Mouse (Mus musculus) spleen, adult 2 months (tissue): ENCODE measurements around the gene Rgs3. TPM values are rescaled to one million over a fixed set of nuclear protein-coding genes. Genes with fewer than 3 reads are reported as not detected.

ENCODE experiments used
- DNase-seq, 2 experiments: peaks; one replicate each; pipeline versions ENCODE4 v3.0.0 to v3.0.0-alpha.2; 2012 to 2021; ENCODE audit warnings: low spot score in 2 of 2, low read depth in 1 of 2
- H3K27ac ChIP-seq: fragments of 200-500 bp; 2 replicates; pipeline ENCODE4 v1.5.1; 2012; ENCODE audit warnings: low read length, inconsistent platforms; ENCODE audit not compliant: insufficient read depth
- H3K27me3 ChIP-seq: fragments of 200-500 bp; 2 replicates; pipeline ENCODE4 v1.6.1; 2012; ENCODE audit warnings: mild to moderate bottlenecking, moderate library complexity, low read length, inconsistent platforms; ENCODE audit not compliant: control insufficient read depth, insufficient read depth
- H3K36me3 ChIP-seq: fragments of 200-500 bp; 2 replicates; pipeline ENCODE4 v1.6.1; 2012; ENCODE audit warnings: mild to moderate bottlenecking, low read length, inconsistent platforms; ENCODE audit not compliant: control insufficient read depth, insufficient read depth
- H3K4me1 ChIP-seq: fragments of 200-500 bp; 2 replicates; pipeline ENCODE4 v1.6.1; 2011; ENCODE audit warnings: inconsistent platforms; ENCODE audit not compliant: control insufficient read depth, insufficient read depth, insufficient read length
- H3K4me3 ChIP-seq: fragments of 200-500 bp; 2 replicates; pipeline ENCODE4 v1.5.1; 2011; ENCODE audit warnings: mild to moderate bottlenecking, inconsistent platforms; ENCODE audit not compliant: insufficient read depth, insufficient read length; ENCODE audit errors: extremely low read depth
- CTCF ChIP-seq: fragments of 200-500 bp; IDR thresholded peaks from 2 replicates; pipeline ENCODE4 v1.5.1; 2011; ENCODE audit warnings: mild to moderate bottlenecking, inconsistent platforms; ENCODE audit not compliant: insufficient read depth, insufficient read length, insufficient replicate concordance; ENCODE audit errors: extremely low read depth
- POLR2A ChIP-seq: fragments of 200-500 bp; IDR thresholded peaks from 2 replicates; pipeline ENCODE4 v1.6.1; 2011; ENCODE audit warnings: low read depth, low read length, inconsistent platforms
- WGBS: fragments of 180-500 bp; shearing (Covaris S2); methylation state at CpG from one replicate; pipeline ENCODE4 v1.1.7; 2018; 5-methylcytosine and 5-hydroxymethylcytosine counted together
- polyA plus RNA-seq: library from polyadenylated mRNA; depleted of rRNA; stranded (reverse); fragments of >200 nt; gene quantifications from 2 replicates; pipeline ENCODE4 v1.2.3, GENCODE M21; 2012

The Rgs3 gene
- polyA plus RNA-seq, 1 experiment, result 51.7 TPM

GRCm38 (mm10) chr4:62643401-62643800 lies 83.8 kb downstream of the Rgs3 start:
- Histone ChIP-seq H3K27ac (no peak overlapping the region), H3K4me3 (no peak overlapping the region), H3K4me1 (peaks cover 10% of the 10 kb centered on the region; the same call in 1 of the 2 replicates), H3K36me3 (peaks cover 21% of the 10 kb centered on the region), H3K27me3 (no peaks in the 10 kb centered on the region)
- no peak for DNase-seq
- whole genome bisulfite sequencing, result 85% methylated on average over 8 of the region's 8 CpGs
- no peak for TF ChIP-seq CTCF
- TF ChIP-seq POLR2A, result no peak

DNA sequence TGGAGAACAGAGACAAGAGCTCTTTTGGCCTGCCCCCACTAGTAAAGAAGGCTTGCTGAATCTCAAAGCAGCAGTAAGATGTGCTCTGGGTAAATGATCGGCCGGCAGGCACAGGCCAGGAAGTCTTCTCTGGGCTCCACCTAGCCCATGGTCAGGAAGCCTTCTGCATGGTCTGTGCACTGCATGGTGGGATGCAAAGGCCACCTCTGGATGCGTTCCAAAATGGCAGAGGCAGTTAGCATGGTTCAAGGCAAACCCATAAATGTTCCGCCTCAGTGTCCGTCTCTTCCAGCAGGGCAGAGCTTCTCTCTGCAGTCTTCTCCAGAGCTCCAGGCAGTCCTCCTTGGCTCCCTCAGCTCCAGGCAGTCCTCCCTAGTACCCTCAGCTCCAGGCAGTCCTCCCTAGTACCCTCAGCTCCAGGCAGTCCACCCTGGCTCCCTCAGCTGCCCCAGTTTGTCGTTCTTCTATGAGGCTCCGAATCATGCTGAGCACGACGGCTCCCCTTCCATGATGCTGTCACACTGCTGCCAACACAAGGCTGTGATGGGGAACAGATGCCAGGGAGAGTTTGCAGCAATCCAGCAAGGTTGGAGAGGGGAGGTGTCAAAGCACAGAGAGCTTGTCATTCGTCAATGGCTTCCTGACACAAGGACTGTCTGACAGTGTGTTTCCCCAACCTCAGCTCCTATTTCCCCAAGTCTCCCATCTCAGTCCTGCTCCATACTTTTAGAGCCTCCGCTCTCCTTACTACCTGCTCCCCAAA lies 84.6 kb downstream of the Rgs3 start:
- TF ChIP-seq CTCF (no peak), POLR2A (no peak)
- DNase-seq, result no peak
- H3K4me3 ChIP-seq, result no peak overlapping the region
- no peaks in the 10 kb centered on the region for H3K27me3 ChIP-seq
- H3K27ac ChIP-seq, result no peak overlapping the region
- H3K4me1 ChIP-seq, result peaks cover 10% of the 10 kb centered on the region; the same call in 1 of the 2 replicates
- peaks cover 21% of the 10 kb centered on the region for H3K36me3 ChIP-seq
- 95% methylated on average over 11 of the region's 11 CpGs for WGBS

- Histone ChIP-seq H3K4me3 (no peak overlapping the region), H3K36me3 (peaks cover 19% of the 10 kb centered on the region), H3K4me1 (peaks cover 4% of the 10 kb centered on the region; the same call in 1 of the 2 replicates), H3K27me3 (no peaks in the 10 kb centered on the region), H3K27ac (no peak overlapping the region)
- no peak for TF ChIP-seq CTCF
- 81% methylated on average over 9 of the region's 9 CpGs for WGBS
- DNase-seq, result no peak
Observed at GRCm38 (mm10) chr4:62646556-62647248, 87.1 kb downstream of the Rgs3 start.

- DNase-seq, result no peak
- H3K4me1 ChIP-seq, result peaks cover 10% of the 10 kb centered on the region; the same call in 1 of the 2 replicates
- no peak overlapping the region for H3K27ac ChIP-seq
- H3K27me3 ChIP-seq, result no peaks in the 10 kb centered on the region
- TF ChIP-seq CTCF (no peak), POLR2A (no peak)
- 72% methylated on average over 3 of the region's 3 CpGs for WGBS
- H3K36me3 ChIP-seq, result peaks cover 11% of the 10 kb centered on the region
- H3K4me3 ChIP-seq, result no peak overlapping the region
Observed at GRCm38 (mm10) chr4:62648848-62649247, 89.2 kb downstream of the Rgs3 start.

GRCm38 (mm10) chr4:62649536-62650230 lies 90.0 kb downstream of the Rgs3 start:
- Histone ChIP-seq H3K4me1 (peaks cover 14% of the 10 kb centered on the region; the same call in 1 of the 2 replicates), H3K27ac (no peak overlapping the region), H3K4me3 (no peak overlapping the region), H3K36me3 (peaks cover 11% of the 10 kb centered on the region), H3K27me3 (no peaks in the 10 kb centered on the region)
- no peak for DNase-seq
- TF ChIP-seq CTCF, result no peak
- WGBS, result 88% methylated on average over 8 of the region's 8 CpGs

DNA sequence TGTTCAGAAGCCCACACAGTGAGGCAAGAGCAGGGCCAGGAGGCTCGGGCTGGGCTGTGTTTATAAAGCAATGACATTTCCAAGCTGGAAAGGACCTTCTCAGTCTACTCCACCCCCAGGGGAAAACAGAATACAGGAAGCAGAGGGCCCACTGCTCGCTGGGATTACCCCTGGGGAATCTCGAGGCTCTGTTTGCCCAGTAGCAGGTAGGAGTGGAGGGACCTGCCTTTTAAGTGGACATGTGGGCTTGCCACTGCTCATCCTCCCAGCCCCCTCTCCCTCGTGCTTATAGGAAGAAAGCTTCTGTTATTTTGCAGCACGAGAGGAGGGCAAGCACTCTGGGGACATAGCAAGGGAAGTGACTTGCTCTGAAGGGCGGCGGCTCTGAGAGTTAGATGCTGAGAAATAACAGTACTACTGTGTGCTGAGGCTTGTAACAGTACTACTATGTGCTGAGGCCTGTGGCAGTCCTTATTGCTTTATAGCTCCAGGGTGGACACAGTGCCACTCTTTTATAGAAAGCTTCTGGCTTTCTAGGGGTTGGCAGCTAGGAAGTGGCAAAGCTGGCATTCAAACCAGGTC lies 91.6 kb downstream of the Rgs3 start:
- H3K27me3 ChIP-seq, result no peaks in the 10 kb centered on the region
- H3K27ac ChIP-seq, result no peak overlapping the region
- H3K36me3 ChIP-seq, result peaks cover 13% of the 10 kb centered on the region
- TF ChIP-seq POLR2A (no peak), CTCF (no peak)
- no peak overlapping the region for H3K4me3 ChIP-seq
- DNase-seq, result no peak
- peaks cover 14% of the 10 kb centered on the region; the same call in 1 of the 2 replicates for H3K4me1 ChIP-seq
- WGBS, result 33% methylated on average over 7 of the region's 7 CpGs

DNA sequence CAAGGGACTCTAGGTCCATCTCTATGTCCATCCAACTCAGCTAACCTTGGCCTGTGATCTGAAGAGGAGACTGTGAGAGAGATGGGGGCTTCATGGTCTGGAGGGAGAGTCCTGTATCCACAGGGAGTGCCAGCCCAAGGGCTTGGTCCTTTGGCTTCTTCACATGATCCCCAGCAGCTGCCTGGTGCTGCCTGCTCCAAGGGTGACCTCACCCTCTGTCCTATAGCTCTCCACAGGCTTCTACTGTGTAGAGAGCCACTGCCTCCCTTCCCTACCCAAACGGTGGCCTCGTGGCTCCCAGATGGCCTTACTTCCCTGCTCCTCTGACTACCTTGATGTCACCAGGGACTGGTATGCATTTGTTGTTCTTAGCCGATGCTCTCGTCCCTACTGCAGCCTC lies 92.6 kb downstream of the Rgs3 start:
- Histone ChIP-seq H3K4me1 (peaks cover 14% of the 10 kb centered on the region; the same call in 1 of the 2 replicates), H3K4me3 (no peak overlapping the region), H3K27ac (no peak overlapping the region), H3K36me3 (peaks cover 8% of the 10 kb centered on the region), H3K27me3 (no peaks in the 10 kb centered on the region)
- no peak for DNase-seq
- 89% methylated on average over 4 of the region's 4 CpGs for WGBS
- TF ChIP-seq POLR2A, result no peak
- no peak for TF ChIP-seq CTCF
